Mouse (Mus musculus): ENCODE measurements around the gene St8sia4. TPM values are rescaled to one million over a fixed set of nuclear protein-coding genes. Genes with fewer than 3 reads are reported as not detected.
"Not testable (repeated sequence)": the region's sequence is repeated elsewhere in the genome, so short reads cannot be mapped to it uniquely, and the experiment has no call there.

St8sia4 gene
- polyA plus RNA-seq, 1 experiment from 2014 or later, result 1.6 TPM

DNA sequence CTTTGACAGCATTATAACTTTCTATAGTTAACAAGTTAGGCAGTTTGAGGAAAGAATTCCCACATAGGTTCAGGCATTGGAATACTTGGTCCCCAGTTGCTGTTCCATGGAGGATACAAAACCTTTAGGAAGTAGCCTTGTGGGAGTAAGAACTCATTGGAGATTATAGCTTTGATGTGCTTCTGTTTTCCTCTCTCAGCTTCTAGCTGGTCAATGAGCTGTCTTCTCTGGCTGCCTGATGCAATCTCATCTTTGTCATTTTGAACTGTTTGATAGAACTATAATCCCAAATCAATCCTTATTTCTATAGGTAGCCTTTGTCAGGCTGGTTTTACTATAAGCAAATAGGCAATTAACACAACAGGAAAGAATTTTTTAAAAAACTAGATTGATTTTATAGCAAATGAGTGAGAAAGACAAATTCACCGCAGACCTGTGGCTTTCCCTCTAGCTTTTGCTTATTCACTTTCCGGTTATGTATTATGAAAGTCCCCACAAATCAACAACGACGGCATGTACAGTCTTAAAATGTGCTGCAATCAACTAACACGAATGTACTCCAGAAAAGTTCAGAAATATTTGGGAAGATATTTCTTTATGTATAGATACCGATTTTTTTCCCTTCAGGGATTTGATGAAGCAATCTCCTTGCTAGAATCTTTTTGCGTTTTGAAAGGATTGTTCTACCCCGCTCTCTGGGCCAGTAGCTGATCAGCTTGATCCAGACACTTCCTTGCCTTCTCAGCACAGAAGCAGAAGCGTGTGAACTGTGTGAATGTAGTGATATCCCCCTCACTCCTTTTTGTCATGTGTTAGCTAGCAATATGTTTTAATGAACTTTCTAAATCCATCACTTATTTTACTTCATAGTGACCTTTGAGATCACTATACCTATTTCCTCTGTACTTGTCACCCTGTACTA, 94.5 kb downstream of the St8sia4 start:
- ATAC-seq (ENCODE audit: low read depth), result no peak
- no peak overlapping the region for H3K4me2 ChIP-seq (ENCODE audit: low read depth, low read length)
- H3K9me3 ChIP-seq (replicated peaks; ENCODE audit: control insufficient read depth, low read length), result no peaks in the 10 kb centered on the region
- 54% methylated on average over 9 of the region's 9 CpGs for WGBS (ENCODE audit: insufficient replicate concordance)
- no peaks in the 10 kb centered on the region for H3K36me3 ChIP-seq (ENCODE audit: control insufficient read depth, insufficient read depth)
- H3K27me3 ChIP-seq (ENCODE audit: control insufficient read depth, insufficient read depth, low read depth, low read length), result no peaks in the 10 kb centered on the region
- no peak overlapping the region for H3K27ac ChIP-seq (ENCODE audit: low read length)
- H3K9ac ChIP-seq (ENCODE audit: low read depth, low read length), result no peak overlapping the region
- H3K4me3 ChIP-seq (ENCODE audit: low read depth, low read length), result no peak overlapping the region
- H3K4me1 ChIP-seq (ENCODE audit: control insufficient read depth, low read depth, low read length), result no peaks in the 10 kb centered on the region

- H3K9ac ChIP-seq (ENCODE audit: low read depth, low read length), result no peak overlapping the region
- H3K4me1 ChIP-seq (ENCODE audit: control insufficient read depth, low read depth, low read length), result no peaks in the 10 kb centered on the region
- no peak overlapping the region for H3K27ac ChIP-seq (ENCODE audit: low read length)
- H3K27me3 ChIP-seq (ENCODE audit: control insufficient read depth, insufficient read depth, low read depth, low read length), result no peaks in the 10 kb centered on the region
- H3K4me2 ChIP-seq (ENCODE audit: low read depth, low read length), result no peak overlapping the region
- no peaks in the 10 kb centered on the region for H3K36me3 ChIP-seq (ENCODE audit: control insufficient read depth, insufficient read depth)
- 17% methylated on average over 1 of the region's 1 CpGs for WGBS (ENCODE audit: insufficient replicate concordance)
- no peaks in the 10 kb centered on the region for H3K9me3 ChIP-seq (replicated peaks; ENCODE audit: control insufficient read depth, low read length)
- ATAC-seq (ENCODE audit: low read depth), result no peak
- no peak overlapping the region for H3K4me3 ChIP-seq (ENCODE audit: low read depth, low read length)
Observed at GRCm38 (mm10) chr1:95571106-95571505, 96.3 kb downstream of the St8sia4 start.

DNA sequence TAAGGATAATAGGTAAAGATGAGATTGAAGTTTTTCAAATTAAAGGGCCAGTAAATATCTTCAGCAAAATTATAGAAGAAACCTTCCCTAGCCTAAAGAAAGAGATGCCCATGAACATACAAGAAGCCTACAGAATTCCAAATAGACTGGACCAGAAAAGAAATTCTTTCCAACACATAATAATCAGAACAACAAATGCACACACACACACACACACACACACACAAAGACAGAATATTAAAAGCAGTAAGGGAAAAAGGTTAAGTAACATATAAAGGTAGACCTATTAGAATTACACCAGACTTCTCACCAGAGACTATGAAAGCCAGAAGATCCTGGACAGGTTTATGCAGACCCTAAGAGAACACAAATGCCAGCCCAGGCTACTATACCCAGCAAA, 112.8 kb downstream of the St8sia4 start:
- not testable (repeated sequence) for ATAC-seq (ENCODE audit: low read depth); H3K4me2 ChIP-seq (ENCODE audit: low read depth, low read length); H3K27ac ChIP-seq (ENCODE audit: low read length); H3K36me3 ChIP-seq (ENCODE audit: control insufficient read depth, insufficient read depth); H3K4me1 ChIP-seq (ENCODE audit: control insufficient read depth, low read depth, low read length); H3K9me3 ChIP-seq (replicated peaks; ENCODE audit: control insufficient read depth, low read length); H3K9ac ChIP-seq (ENCODE audit: low read depth, low read length); H3K27me3 ChIP-seq (ENCODE audit: control insufficient read depth, insufficient read depth, low read depth, low read length); H3K4me3 ChIP-seq (ENCODE audit: low read depth, low read length)

DNA sequence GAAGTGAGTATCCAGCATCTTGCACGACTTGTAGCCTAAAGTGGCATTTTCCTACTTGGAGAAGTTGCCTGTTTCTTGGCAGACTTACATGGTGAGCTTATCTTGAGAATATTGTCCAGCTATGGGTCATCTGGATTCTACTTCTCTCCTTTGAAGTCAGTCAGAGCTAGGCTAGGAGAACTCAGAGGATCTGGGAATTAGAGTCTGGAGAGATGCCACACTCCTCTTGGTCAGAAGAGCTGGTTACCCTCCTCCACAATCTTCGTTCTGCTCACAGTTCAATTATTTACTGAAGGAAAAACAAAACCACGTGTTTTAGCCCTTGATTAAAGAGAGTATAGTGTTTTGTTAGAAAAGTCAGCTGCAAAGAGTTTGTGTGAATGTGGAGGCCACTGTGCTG, 125.9 kb downstream of the St8sia4 start:
- H3K9me3 ChIP-seq (replicated peaks; ENCODE audit: control insufficient read depth, low read length), result no peaks in the 10 kb centered on the region
- no peak overlapping the region for H3K4me3 ChIP-seq (ENCODE audit: low read depth, low read length)
- H3K27ac ChIP-seq (ENCODE audit: low read length), result no peak overlapping the region
- no peak overlapping the region for H3K9ac ChIP-seq (ENCODE audit: low read depth, low read length)
- 54% methylated on average over 3 of the region's 3 CpGs for WGBS (ENCODE audit: insufficient replicate concordance)
- no peak for ATAC-seq (ENCODE audit: low read depth)
- no peak overlapping the region for H3K4me2 ChIP-seq (ENCODE audit: low read depth, low read length)
- no peaks in the 10 kb centered on the region for H3K4me1 ChIP-seq (ENCODE audit: control insufficient read depth, low read depth, low read length)
- H3K27me3 ChIP-seq (ENCODE audit: control insufficient read depth, insufficient read depth, low read depth, low read length), result no peaks in the 10 kb centered on the region
- no peaks in the 10 kb centered on the region for H3K36me3 ChIP-seq (ENCODE audit: control insufficient read depth, insufficient read depth)

All from liver, embryonic 16.5 days (tissue).